Mouse (Mus musculus) adrenal gland, postnatal 4 days (tissue): ENCODE data around the gene Ppp1r12b. TPM values are rescaled to one million over a fixed set of nuclear protein-coding genes. Genes with fewer than 3 reads are reported as not detected.

Source experiments
- DNase-seq, 2 experiments: peaks; one replicate each; pipeline ENCODE4 v3.0.0; 2021 to 2022; ENCODE audit warnings: low spot score in 2 of 2, mixed read lengths in 2 of 2
- long read RNA-seq, 2 experiments: library from polyadenylated mRNA; stranded (forward); transcript quantifications; one replicate each; pipeline ENCODE4 v2.0.0; 2021
- total RNA-seq, 2 experiments: library from RNA; stranded (reverse); gene quantifications; 2 replicates each; pipeline ENCODE4 v1.2.3; 2021

The Ppp1r12b gene
- 10 to 100 TPM; 19.7 to 22.1 TPM for total RNA-seq
- long read RNA-seq, experiment 1, partial matches to known transcripts, result 0 of 6 reads
- long read RNA-seq, experiment 1, other reads (novel, unspliced or antisense), result 6 of 6 reads
- long read RNA-seq, experiment 2, partial matches to known transcripts, result 1 of 2 reads
- long read RNA-seq, experiment 2, other reads (novel, unspliced or antisense), result 1 of 2 reads

- peak; percentile 77 to 88 for DNase-seq
Observed at GRCm38 (mm10) chr1:134955637-134956176, at the start of gene Ppp1r12b. Gene Ppp1r12b (minus strand): TSS chr1:134955942.

DNA sequence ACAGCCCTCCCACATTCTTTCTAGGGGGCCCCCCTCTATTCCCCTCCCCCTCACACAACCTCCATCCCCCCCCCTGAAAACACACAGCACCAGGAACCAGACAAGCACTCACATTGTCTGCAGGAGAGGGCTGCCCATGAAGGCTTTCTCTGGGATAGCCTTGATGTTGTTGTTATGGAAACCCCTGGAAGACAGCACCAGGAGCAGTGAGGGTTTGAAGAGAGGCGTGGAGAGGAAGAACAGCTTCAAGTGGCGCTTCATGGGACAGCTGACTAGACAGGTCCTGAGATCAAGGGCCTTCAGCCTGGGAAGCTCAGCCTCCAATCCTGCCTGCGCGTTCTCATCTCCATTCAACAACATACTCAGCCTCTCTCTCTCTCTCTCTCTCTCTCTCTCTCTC, 47.6 kb upstream of the Ppp1r12b start:
- no peak for DNase-seq

DNA sequence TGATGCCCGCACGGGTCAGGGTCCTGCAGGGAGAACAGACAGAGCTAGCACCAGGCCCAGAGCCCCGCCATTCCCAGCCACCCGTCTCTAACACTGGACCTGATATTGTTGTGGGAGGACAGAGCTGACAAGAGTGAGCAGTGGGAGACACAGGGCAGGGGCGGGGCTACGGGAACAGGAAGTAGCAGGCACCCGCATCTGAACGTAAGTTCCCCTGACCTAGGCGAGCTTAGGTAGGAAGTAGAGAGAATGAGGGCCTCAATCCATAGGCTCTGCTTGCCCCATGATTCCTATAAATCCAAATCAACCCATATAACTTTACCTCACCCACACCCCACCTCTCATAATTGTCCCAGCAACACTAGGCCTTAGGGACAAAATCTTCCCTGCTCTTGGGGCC, 44.8 kb upstream of the Ppp1r12b start:
- no peak for DNase-seq

DNA sequence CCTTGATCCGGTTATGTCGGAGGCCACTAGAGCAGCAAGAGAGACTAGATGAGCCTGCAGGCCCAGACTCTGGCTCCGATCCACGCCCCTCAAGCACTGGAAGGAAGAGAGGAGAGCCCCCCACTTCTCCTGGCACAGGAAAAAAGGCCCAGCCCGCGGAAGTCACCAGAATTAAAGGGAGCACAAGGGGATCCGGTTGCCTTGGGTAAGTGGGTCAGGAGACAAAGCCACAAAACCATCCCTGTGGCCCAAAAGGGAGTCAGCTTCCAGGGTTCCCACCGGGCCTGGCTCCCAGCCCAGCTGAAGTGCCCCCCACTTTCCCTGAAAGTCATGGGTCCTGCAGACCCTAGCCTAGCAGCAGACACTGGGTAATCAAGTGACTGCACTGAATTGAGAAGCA, 42.5 kb upstream of the Ppp1r12b start:
- DNase-seq, result no peak

- no peak for DNase-seq
Observed at GRCm38 (mm10) chr1:134997568-134997967, 41.8 kb upstream of the Ppp1r12b start.

- DNase-seq, result no peak
Observed at GRCm38 (mm10) chr1:134996471-134996870, 40.7 kb upstream of the Ppp1r12b start.

DNA sequence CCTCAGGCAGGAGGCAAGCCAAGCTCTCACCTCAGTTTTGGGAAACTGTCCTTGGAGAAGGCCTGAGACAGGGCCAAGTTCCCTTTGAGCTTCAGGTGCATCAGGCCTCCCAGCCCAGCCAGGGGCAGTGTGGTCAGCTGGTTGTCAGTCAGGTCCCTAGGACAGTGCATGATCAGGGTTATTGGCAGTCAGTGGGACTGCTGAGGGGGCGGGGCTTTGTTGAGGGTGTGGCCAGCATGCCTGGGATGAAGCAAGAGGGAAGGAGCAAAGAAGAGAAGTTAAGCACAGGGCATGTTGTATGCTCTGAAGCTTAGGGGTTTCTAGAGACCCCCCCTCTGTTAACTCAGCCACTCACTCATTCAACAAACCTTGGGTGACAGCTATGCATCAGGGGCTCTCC, 40.2 kb upstream of the Ppp1r12b start:
- no peak for DNase-seq

DNA sequence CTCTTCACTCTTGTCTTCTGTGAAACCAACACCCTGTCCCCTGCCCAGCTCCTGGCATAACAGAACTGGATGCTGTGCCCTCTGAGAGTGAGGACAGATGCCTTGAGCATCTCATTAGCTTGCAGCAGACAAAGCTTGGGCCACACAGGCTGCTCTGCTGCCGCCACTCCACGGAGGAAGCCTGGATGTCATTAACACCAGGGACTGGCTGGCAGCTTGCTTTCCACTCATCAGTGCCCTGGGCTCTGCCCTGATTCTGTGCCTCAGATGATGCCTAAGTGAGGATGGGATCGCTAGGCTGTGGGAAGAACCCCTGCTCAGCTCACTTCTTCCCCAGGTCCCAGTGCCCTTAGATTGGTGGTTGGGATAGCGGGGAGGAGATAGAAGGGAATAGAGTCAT, 39.7 kb upstream of the Ppp1r12b start:
- DNase-seq, result no peak

GRCm38 (mm10) chr1:134994739-134995138, 39.0 kb upstream of the Ppp1r12b start:
- no peak for DNase-seq

GRCm38 (mm10) chr1:134992046-134992645, 36.4 kb upstream of the Ppp1r12b start:
- no peak for DNase-seq

- peak in 1 of 2 experiments; percentile 68 for DNase-seq
Observed at GRCm38 (mm10) chr1:134989372-134989771, 33.6 kb upstream of the Ppp1r12b start.

DNA sequence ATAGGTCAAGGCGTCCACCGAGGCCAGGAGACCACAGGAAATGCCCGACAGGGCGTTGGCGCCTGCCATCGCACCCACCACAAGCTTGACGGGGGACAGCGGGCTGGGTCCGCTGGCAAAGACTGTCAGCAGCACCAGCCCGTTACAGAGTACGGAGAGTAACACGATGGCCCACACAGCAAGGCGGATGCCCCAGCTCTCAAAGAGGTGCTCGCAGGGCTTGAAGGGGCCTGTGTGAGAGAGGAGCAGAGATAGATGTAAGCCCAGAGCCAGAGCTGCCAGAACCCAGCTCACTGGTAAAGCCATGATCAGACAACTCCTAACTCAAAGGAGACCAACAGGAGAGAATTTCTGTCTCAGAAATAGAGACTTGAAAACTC, 32.2 kb upstream of the Ppp1r12b start:
- DNase-seq, result no peak

DNA sequence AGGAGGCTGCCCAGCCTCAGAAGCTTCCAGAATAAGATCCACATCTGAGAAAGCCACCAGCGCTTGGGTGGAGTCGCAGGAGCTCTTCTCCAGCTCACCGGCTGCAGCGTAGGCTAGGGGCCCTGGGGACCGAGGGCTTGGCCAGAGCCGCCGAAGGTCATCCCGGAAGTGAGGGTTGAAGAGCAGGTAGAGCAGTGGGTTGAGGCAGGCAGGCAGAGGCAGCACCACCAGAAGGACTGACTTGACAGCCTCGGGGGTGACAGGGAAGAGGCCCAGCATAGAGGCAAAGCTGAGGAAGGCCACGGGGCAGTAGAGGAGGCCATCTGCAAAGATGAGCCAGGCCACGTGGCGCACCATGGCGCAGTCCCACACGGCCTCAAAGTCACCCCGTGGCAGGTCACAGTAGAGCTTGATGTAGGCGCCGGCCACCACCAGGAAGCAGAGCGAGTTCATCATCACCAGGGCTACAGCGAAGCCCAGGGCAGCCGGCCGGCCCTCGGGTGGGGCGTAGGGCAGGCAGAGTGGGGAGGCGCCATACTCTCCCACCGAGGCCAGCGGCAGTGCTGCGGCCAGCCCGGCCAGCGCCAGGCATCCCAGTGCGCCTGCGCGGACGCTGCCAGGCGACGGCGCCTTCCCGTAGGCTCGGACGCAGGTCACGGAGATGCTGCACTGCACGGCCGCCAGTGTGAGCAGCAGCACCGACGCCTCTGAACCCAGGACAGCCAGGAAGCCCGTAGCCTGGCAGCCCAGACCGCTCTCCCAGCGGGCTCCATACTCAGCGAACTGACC, 31.6 kb upstream of the Ppp1r12b start:
- peak in 1 of 2 experiments; percentile 38 for DNase-seq

DNA sequence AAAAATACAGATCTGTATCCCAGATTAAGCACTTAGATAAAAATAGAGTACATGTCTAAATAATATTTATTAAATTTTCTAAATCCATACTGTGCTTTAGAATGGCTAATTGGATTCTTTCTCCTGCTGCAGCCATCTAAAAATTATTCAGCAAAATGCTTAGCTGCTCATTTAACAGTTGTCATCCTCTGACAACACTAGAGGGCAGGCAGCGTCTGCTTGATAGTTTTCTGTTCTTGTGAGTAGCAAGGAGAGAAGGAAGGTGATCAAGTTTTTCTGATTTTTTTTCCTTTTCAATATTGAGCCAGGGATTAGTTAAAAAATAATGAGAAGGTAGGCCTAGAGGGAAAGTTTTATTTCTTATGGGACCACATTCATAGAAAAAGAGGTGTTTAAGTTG, 17.2 kb upstream of the Ppp1r12b start:
- no peak for DNase-seq

GRCm38 (mm10) chr1:134965430-134965829, 9.7 kb upstream of the Ppp1r12b start:
- DNase-seq, result no peak

- DNase-seq, result no peak
Observed at GRCm38 (mm10) chr1:134962821-134963220, 7.1 kb upstream of the Ppp1r12b start.

- DNase-seq, result peak; percentile 91 to 93
Observed at GRCm38 (mm10) chr1:134962053-134962803, 6.5 kb upstream of the Ppp1r12b start, which contains the start of gene Ube2t. Gene Ube2t (plus strand): TSS chr1:134962565.

DNA sequence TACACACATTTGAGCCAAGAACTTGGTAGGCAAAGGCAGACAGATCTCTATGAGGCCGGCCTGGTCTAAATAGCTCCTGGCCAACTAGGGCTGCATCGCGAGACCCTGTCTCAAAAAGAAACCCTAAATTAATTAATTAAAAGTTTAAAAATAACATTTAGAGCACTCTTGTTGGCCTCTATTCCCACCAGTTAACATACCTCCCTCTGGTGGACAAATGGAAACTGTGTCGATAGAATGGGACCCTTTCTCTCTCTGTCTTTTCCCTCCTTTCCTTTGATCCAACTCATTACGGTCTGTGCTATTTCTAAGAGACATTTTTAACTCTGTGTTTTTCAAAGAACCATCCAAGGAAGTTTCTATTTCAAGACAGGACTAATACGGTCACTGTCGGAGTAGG, 4.9 kb upstream of the Ppp1r12b start:
- DNase-seq, result no peak

GRCm38 (mm10) chr1:134955050-134955636, 599 bp downstream of the Ppp1r12b start:
- no peak for DNase-seq

GRCm38 (mm10) chr1:134949946-134950345, 5.8 kb downstream of the Ppp1r12b start:
- no peak for DNase-seq

DNA sequence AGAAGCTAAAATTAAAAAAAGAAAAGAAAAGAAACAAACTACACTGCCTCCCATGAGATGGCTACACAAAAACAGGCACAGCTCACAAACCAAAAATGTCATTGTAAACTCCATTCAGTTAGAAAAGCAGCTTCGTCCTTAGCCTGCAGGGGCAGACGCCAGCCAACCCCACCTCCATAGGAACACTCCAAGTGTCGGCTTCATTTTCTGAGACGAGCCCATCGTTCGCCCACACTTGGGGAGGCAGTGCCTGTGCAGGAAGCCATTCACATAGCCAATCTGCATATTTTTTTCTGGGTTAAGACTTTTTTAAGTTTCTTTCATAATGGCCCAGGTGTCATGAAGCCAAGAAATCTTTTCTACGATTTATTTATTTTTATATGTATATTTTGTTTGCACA, 8.2 kb downstream of the Ppp1r12b start:
- DNase-seq, result no peak
